Mouse (Mus musculus) small intestine, adult 2 months (tissue): Measurements from ENCODE around the gene Hspa12b. TPM values are rescaled to one million over a fixed set of nuclear protein-coding genes. Genes with fewer than 3 reads are reported as not detected.

Source experiments
- H3K27ac ChIP-seq: fragments of 200-500 bp; 2 replicates; pipeline ENCODE4 v1.5.1; 2012; ENCODE audit warnings: low read depth, low read length, control low read depth, inconsistent platforms; ENCODE audit not compliant: insufficient read depth
- H3K27me3 ChIP-seq: fragments of 200-500 bp; 2 replicates; pipeline ENCODE4 v1.6.1; 2012; ENCODE audit warnings: mild to moderate bottlenecking, moderate library complexity, low read length, inconsistent platforms; ENCODE audit not compliant: control insufficient read depth, insufficient read depth
- H3K36me3 ChIP-seq: fragments of 200-500 bp; 2 replicates; pipeline ENCODE4 v1.6.1; 2012; ENCODE audit warnings: mild to moderate bottlenecking, low read length, control low read depth, inconsistent platforms; ENCODE audit not compliant: control insufficient read depth, insufficient read depth
- H3K4me1 ChIP-seq: fragments of 200-500 bp; 2 replicates; pipeline ENCODE4 v1.6.1; 2012; ENCODE audit warnings: low read length, inconsistent platforms, mixed read lengths; ENCODE audit not compliant: control insufficient read depth, insufficient read depth, insufficient read length
- H3K4me3 ChIP-seq: fragments of 200-500 bp; 2 replicates; pipeline ENCODE4 v1.5.1; 2012; ENCODE audit warnings: low read depth, mild to moderate bottlenecking, control low read depth, inconsistent platforms, low read length, moderate library complexity
- CTCF ChIP-seq: fragments of 200-500 bp; IDR thresholded peaks from 2 replicates; pipeline ENCODE4 v1.5.1; 2012; ENCODE audit warnings: low read depth, mild to moderate bottlenecking, control low read depth, inconsistent platforms, low read length, moderate library complexity, mixed read lengths; ENCODE audit not compliant: insufficient replicate concordance, insufficient read length; ENCODE audit errors: extremely low read depth
- POLR2A ChIP-seq: fragments of 200-500 bp; IDR thresholded peaks from 2 replicates; pipeline ENCODE4 v1.6.1; 2012; ENCODE audit warnings: low read depth, mild to moderate bottlenecking, control low read depth, inconsistent platforms, low read length, moderate library complexity
- WGBS: fragments of 180-500 bp; shearing (Covaris S2); methylation state at CpG from one replicate; pipeline ENCODE4 v1.1.7; 2018; 5-methylcytosine and 5-hydroxymethylcytosine counted together
- polyA plus RNA-seq: library from polyadenylated mRNA; depleted of rRNA; stranded (reverse); fragments of >200 nt; gene quantifications from 2 replicates; pipeline ENCODE4 v1.2.3, GENCODE M21; 2012

The Hspa12b gene
- polyA plus RNA-seq, 1 experiment: 3.3 TPM

GRCm38 (mm10) chr2:131148353-131149253, 21.5 kb downstream of the Hspa12b start:
- H3K36me3 ChIP-seq: peaks cover 26% of the 10 kb centered on the region
- no peak overlapping the region for H3K27ac ChIP-seq
- H3K4me1 ChIP-seq: no peaks in the 10 kb centered on the region
- no peaks in the 10 kb centered on the region for H3K27me3 ChIP-seq
- H3K4me3 ChIP-seq: no peak overlapping the region
- 89% methylated on average over 8 of the region's 8 CpGs for WGBS
- TF ChIP-seq POLR2A: no peak
- TF ChIP-seq CTCF: no peak

DNA sequence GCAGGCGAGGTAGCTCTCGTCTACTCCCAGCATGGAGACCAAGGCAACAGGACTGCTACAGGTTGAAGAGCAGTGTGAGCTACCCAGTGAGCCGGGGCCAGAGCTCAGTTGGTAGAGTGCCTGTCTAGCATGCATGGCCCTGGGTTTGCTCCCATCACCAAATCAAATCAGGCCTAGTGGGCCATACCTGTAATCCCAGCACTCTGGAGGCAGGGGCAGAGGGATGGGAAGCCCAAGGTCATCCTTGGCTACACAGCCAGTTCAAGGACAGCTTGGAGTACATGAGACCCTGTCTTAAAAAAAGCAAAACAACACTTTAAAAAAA, 22.1 kb downstream of the Hspa12b start:
- no peak for TF ChIP-seq POLR2A
- no peak for TF ChIP-seq CTCF
- 96% methylated on average over 3 of the region's 3 CpGs for WGBS
- peaks cover 26% of the 10 kb centered on the region for H3K36me3 ChIP-seq

GRCm38 (mm10) chr2:131152166-131152730, 25.2 kb downstream of the Hspa12b start:
- peaks cover 22% of the 10 kb centered on the region for H3K36me3 ChIP-seq
- WGBS: 85% methylated on average over 7 of the region's 7 CpGs
- no peaks in the 10 kb centered on the region for H3K4me1 ChIP-seq
- TF ChIP-seq POLR2A: no peak
- no peak for TF ChIP-seq CTCF
- no peaks in the 10 kb centered on the region for H3K27me3 ChIP-seq
- H3K27ac ChIP-seq: no peak overlapping the region
- no peak overlapping the region for H3K4me3 ChIP-seq

More for the DNA sequence above, 22.1 kb downstream of the Hspa12b start:
- Histone ChIP-seq H3K27me3 (no peaks in the 10 kb centered on the region), H3K4me3 (no peak overlapping the region), H3K27ac (no peak overlapping the region), H3K4me1 (no peaks in the 10 kb centered on the region)

DNA sequence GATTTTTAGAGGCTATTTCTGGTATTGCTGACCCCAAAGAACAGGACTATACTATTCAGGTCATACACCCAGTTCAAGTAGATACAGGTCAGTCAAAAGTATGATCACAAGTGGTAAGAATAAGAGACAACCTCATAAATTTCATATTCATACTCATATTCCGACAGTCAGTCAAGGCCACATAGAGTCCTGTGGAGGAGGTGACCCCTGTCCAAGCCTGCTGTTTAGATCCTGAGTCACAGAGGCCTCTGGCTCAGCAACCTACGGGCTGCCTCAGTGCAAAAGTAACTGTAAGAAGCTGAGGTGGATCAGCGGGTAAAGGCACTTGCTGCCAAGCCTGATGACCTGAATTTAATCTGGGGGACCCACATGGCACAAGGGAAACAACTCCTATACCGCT, 27.0 kb downstream of the Hspa12b start:
- H3K27ac ChIP-seq: no peak overlapping the region
- peaks cover 7% of the 10 kb centered on the region for H3K36me3 ChIP-seq
- no peak for TF ChIP-seq CTCF
- no peak for TF ChIP-seq POLR2A
- no peak overlapping the region for H3K4me3 ChIP-seq
- 90% methylated on average over 4 of the region's 4 CpGs for WGBS
- no peaks in the 10 kb centered on the region for H3K27me3 ChIP-seq
- H3K4me1 ChIP-seq: no peaks in the 10 kb centered on the region

DNA sequence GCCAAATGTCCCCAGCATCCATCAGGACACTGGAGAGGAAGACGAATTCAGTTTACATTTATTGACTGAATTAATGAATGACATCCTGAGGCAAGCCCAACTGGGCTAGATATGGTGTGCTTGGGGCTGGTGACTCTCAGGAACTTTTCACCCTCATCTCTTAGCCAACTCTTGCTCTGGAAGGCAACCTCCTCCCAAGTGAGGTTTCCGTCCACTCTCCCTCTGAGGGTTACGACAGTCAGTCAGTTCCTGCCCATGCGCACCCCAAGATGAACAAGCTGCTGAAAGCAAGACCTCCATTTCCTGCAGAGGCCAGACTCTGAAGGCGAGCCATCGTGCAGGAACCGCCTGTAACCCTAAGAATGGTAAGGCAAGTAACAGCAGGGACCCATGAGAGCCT, 29.9 kb downstream of the Hspa12b start:
- no peaks in the 10 kb centered on the region for H3K27me3 ChIP-seq
- peaks cover 4% of the 10 kb centered on the region for H3K4me1 ChIP-seq
- no peak overlapping the region for H3K4me3 ChIP-seq
- TF ChIP-seq POLR2A (no peak), CTCF (no peak)
- WGBS: 87% methylated on average over 7 of the region's 7 CpGs
- H3K36me3 ChIP-seq: no peaks in the 10 kb centered on the region; the same call in 1 of the 2 replicates
- H3K27ac ChIP-seq: no peak overlapping the region

GRCm38 (mm10) chr2:131159491-131159910, 32.4 kb downstream of the Hspa12b start:
- Histone ChIP-seq H3K4me1 (peaks cover 4% of the 10 kb centered on the region), H3K4me3 (peak overlapping the region; percentile 78), H3K36me3 (no peaks in the 10 kb centered on the region), H3K27ac (no peak overlapping the region; the same call in 1 of the 2 replicates), H3K27me3 (no peaks in the 10 kb centered on the region)
- WGBS: under 1% methylated on average over 18 of the region's 18 CpGs
- no peak; the same call in 1 of the 2 replicates for TF ChIP-seq POLR2A
- TF ChIP-seq CTCF: no peak

DNA sequence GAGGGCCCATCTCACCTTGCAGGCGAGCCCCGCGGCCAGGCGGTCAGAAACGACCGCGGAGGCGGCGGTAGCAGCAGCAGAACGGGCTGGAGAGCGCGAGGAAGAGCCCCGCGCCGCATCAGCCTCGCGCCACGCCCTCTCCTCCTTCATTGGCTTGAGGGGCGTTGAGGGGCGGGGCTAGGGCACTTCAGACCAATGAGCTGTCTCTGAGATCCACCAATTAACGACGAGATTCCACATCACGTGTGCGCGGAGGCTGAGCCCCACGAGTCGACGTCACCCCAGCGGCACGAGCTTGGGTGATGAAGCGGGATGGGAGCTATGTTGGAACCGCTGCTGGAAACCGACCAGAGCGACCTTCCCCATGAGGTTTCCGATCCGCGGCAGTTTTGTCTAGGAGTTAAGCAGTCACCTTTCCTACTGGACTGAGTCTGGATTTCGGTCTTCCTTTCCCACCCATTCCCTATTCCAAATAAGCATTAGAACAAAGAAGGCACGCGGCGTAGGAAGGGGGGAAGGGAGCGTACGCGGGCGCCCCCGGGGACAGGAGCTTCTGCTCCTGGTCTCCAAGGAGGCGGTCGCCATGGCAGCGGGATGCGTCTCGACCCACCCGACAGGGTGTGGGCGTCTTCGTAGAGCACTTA, 33.0 kb downstream of the Hspa12b start, which contains the start of gene 1700037H04Rik:
Gene 1700037H04Rik (minus strand): TSS at position 144 of the 644 bp plus-strand sequence.
- peaks cover 4% of the 10 kb centered on the region for H3K4me1 ChIP-seq
- peak within 1 kb of the TSS; percentile 78 for H3K4me3 ChIP-seq
- peak within 1 kb of the TSS; percentile 67 for H3K27ac ChIP-seq
- no peaks in the 10 kb centered on the region for H3K27me3 ChIP-seq
- WGBS: under 1% methylated on average over 54 of the region's 54 CpGs
- no peaks in the 10 kb centered on the region for H3K36me3 ChIP-seq
- TF ChIP-seq CTCF (no peak), POLR2A (peak; percentile 55; the same call in 1 of the 2 replicates)
